21 mouse cellular contexts compared by ENCODE assay signal in the genomic region with DNA sequence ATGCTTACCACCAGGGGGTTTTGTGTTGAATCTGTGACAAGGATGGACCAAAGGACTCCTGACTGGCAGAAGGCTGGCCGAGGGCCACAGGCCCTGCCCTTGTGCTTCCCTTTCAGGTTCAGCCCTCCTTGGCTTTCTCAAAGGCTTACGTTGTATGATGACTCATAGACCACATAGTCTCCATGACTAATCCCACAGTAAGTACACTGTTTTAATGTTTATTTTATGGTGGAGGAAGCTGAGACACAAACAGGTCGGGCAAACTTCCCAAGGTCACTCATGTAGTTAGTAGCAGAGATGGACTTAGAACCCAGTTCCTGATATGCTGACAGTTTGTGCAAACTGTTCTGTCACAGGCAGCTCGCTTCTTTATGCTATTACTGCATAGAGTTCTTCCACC. TPM values are rescaled to one million over a fixed set of nuclear protein-coding genes. Genes with fewer than 3 reads are reported as not detected.
DNase-seq lines count a peak whose midpoint lies in the region; ATAC-seq and TF ChIP-seq lines count a peak whose summit lies in the region.
"Had no signal": no experiment of that assay in that cellular context is flagged by ENCODE, and none has a peak within 500 bp of the region (broad histone marks: within the 10 kb centered on the region; RNA-seq: fewer than 3 reads in every experiment).

No protein-coding gene starts in this region.

- H3K4me3 ChIP-seq in layer of hippocampus, adult 2 months, result no peak overlapping the region
- H3K4me3 ChIP-seq in liver, postnatal 0 days (ENCODE audit: low read depth, low read length), result no peak overlapping the region
- H3K4me3 ChIP-seq: embryonic facial prominence, embryonic 13.5 days; forebrain, embryonic 12.5 days; heart, embryonic 10.5 days; limb, embryonic 15.5 days; neural tube, embryonic 13.5 days had no signal

- no peaks in the 10 kb centered on the region for H3K9me3 ChIP-seq in liver, postnatal 0 days (ENCODE audit: low read length)
- H3K9me3 ChIP-seq: embryonic facial prominence, embryonic 13.5 days; forebrain, embryonic 12.5 days; heart, embryonic 10.5 days; limb, embryonic 15.5 days; neural tube, embryonic 13.5 days had no signal

- no peak overlapping the region for H3K27ac ChIP-seq in layer of hippocampus, adult 2 months
- H3K27ac ChIP-seq in liver, postnatal 0 days (ENCODE audit: low read depth), result no peak overlapping the region
- H3K27ac ChIP-seq: embryonic facial prominence, embryonic 13.5 days; forebrain, embryonic 12.5 days; heart, embryonic 10.5 days; limb, embryonic 15.5 days; neural tube, embryonic 13.5 days had no signal

- H3K27me3 ChIP-seq in liver, postnatal 0 days (ENCODE audit: insufficient read depth, low read length), result no peaks in the 10 kb centered on the region
- H3K27me3 ChIP-seq: embryonic facial prominence, embryonic 13.5 days; forebrain, embryonic 12.5 days; limb, embryonic 15.5 days; neural tube, embryonic 13.5 days had no signal

- H3K4me2 ChIP-seq in liver, postnatal 0 days (ENCODE audit: low read depth, low read length), result no peak overlapping the region
- H3K4me2 ChIP-seq: embryonic facial prominence, embryonic 13.5 days; forebrain, embryonic 12.5 days; limb, embryonic 15.5 days; neural tube, embryonic 13.5 days had no signal

- DNase-seq in layer of hippocampus, adult 2 months (ENCODE audit: low spot score in 2 of 2), result no peak
- no peak for DNase-seq in layer of hippocampus, adult 8-10 months (ENCODE audit: low spot score in 2 of 2)
- DNase-seq in 416B (ENCODE audit: low read depth) (peak; percentile 91), NIH3T3 (ENCODE audit: low read depth) (peak; percentile 38)
- peak; percentile 33 for DNase-seq in liver, postnatal 0 days
- DNase-seq in left cerebral cortex, postnatal 10 days (ENCODE audit: extremely low spot score in 1 of 2, low spot score in 2 of 2), result no peak
- no peak for DNase-seq in left cerebral cortex, adult 18-20 months (ENCODE audit: low spot score in 2 of 2)
- DNase-seq: thymus, adult 2 months had no signal

- TF ChIP-seq EP300 in liver, postnatal 0 days (IDR thresholded peaks at IDR 0.05; ENCODE audit: low read depth), result no peak

- no peaks in the 10 kb centered on the region for H3K4me1 ChIP-seq in liver, postnatal 0 days (ENCODE audit: insufficient read depth)
- H3K4me1 ChIP-seq: embryonic facial prominence, embryonic 13.5 days; forebrain, embryonic 12.5 days; heart, embryonic 10.5 days; limb, embryonic 15.5 days; neural tube, embryonic 13.5 days had no signal

- H3K36me3 ChIP-seq in liver, postnatal 0 days (replicated peaks; ENCODE audit: insufficient read depth, low read length), result no peaks in the 10 kb centered on the region
- H3K36me3 ChIP-seq: embryonic facial prominence, embryonic 13.5 days; forebrain, embryonic 12.5 days; heart, embryonic 10.5 days; limb, embryonic 15.5 days; neural tube, embryonic 13.5 days had no signal

- TF ChIP-seq CTCF in layer of hippocampus, adult 2 months (conservative IDR thresholded peaks at IDR 0.05), result 0 out of 2 replicates have a peak, but pooled peaks have one; percentile 15
- peak; percentile 21; the same call in 1 of the 2 replicates for TF ChIP-seq CTCF in liver, postnatal 0 days (IDR thresholded peaks at IDR 0.05; ENCODE audit: low read depth)

- ATAC-seq in liver, postnatal 0 days, result peak; percentile 93
- ATAC-seq: activated CD4-positive, CD25-positive, alpha-beta regulatory T cell, adult 4 months had no signal

- 46% methylated on average over 4 of the region's 4 CpGs for WGBS in liver, postnatal 0 days (ENCODE audit: insufficient replicate concordance)

- no peak overlapping the region for H3K9ac ChIP-seq in liver, postnatal 0 days (replicated peaks)
- H3K9ac ChIP-seq: embryonic facial prominence, embryonic 13.5 days; forebrain, embryonic 12.5 days; limb, embryonic 15.5 days; neural tube, embryonic 13.5 days had no signal

- intact Hi-C loops in left cerebral cortex, postnatal 10 days (cut with DNase I), result no loop called here

RNA-seq across cellular contexts. Expression of a gene that starts 3.0 kb away (rescaled TPM):
- not detected for total RNA-seq in layer of hippocampus, adult 2 months (2021)
- not detected for total RNA-seq in layer of hippocampus, adult 8-10 months (2022)
- polyA plus RNA-seq in liver, postnatal 0 days (2015; fragmentation: Nextera tagmentation; extraction: Ambion mirVana), result not detected in 2 replicates
- total RNA-seq in left cerebral cortex, postnatal 10 days (2021), result not detected
- not detected for total RNA-seq in left cerebral cortex, adult 18-20 months (2021)
- total RNA-seq: gastrocnemius, adult 8-10 months; hematopoietic stem cell, adult 5-6 weeks; layer of hippocampus, postnatal 25 days; megakaryocyte, adult 5-6 weeks; midbrain, postnatal 0 days had no signal
- polyA plus RNA-seq: activated CD4-positive, CD25-positive, alpha-beta regulatory T cell, adult 4 months; embryonic facial prominence, embryonic 13.5 days; forebrain, embryonic 12.5 days; heart, embryonic 10.5 days; kidney, embryonic 14.5 days; limb, embryonic 15.5 days; midbrain, postnatal 0 days; neural tube, embryonic 13.5 days; spleen, adult 2 months; thymus, adult 2 months had no signal

RNA-seq across cellular contexts. Expression of a gene that starts 17.9 kb away (rescaled TPM):
- total RNA-seq in layer of hippocampus, adult 2 months (2021), result not detected
- not detected for total RNA-seq in layer of hippocampus, adult 8-10 months (2022)
- polyA plus RNA-seq in liver, postnatal 0 days (2015; fragmentation: Nextera tagmentation; extraction: Ambion mirVana), result not detected in 2 replicates
- total RNA-seq in left cerebral cortex, postnatal 10 days (2021), result not detected
- total RNA-seq in left cerebral cortex, adult 18-20 months (2021), result not detected
- total RNA-seq: gastrocnemius, adult 8-10 months; hematopoietic stem cell, adult 5-6 weeks; layer of hippocampus, postnatal 25 days; megakaryocyte, adult 5-6 weeks; midbrain, postnatal 0 days had no signal
- polyA plus RNA-seq: embryonic facial prominence, embryonic 13.5 days; forebrain, embryonic 12.5 days; heart, embryonic 10.5 days; kidney, embryonic 14.5 days; limb, embryonic 15.5 days; midbrain, postnatal 0 days; neural tube, embryonic 13.5 days; spleen, adult 2 months; thymus, adult 2 months had no signal

RNA-seq across cellular contexts. Expression of a gene that starts 39.3 kb away (rescaled TPM):
- total RNA-seq in layer of hippocampus, adult 2 months (2021), result not detected
- not detected for total RNA-seq in layer of hippocampus, adult 8-10 months (2022)
- polyA plus RNA-seq in liver, postnatal 0 days (2015; fragmentation: Nextera tagmentation; extraction: Ambion mirVana), result not detected in 2 replicates
- total RNA-seq in left cerebral cortex, postnatal 10 days (2021), result not detected
- total RNA-seq in left cerebral cortex, adult 18-20 months (2021), result not detected
- total RNA-seq: gastrocnemius, adult 8-10 months; hematopoietic stem cell, adult 5-6 weeks; layer of hippocampus, postnatal 25 days; megakaryocyte, adult 5-6 weeks; midbrain, postnatal 0 days had no signal
- polyA plus RNA-seq: activated CD4-positive, CD25-positive, alpha-beta regulatory T cell, adult 4 months; embryonic facial prominence, embryonic 13.5 days; forebrain, embryonic 12.5 days; heart, embryonic 10.5 days; kidney, embryonic 14.5 days; limb, embryonic 15.5 days; midbrain, postnatal 0 days; neural tube, embryonic 13.5 days; spleen, adult 2 months; thymus, adult 2 months had no signal

RNA-seq across cellular contexts. Expression of a gene that starts 40.7 kb away (rescaled TPM):
- total RNA-seq in layer of hippocampus, adult 2 months (2021), result not detected
- total RNA-seq in layer of hippocampus, adult 8-10 months (2022), result not detected
- polyA plus RNA-seq in liver, postnatal 0 days (2015; fragmentation: Nextera tagmentation; extraction: Ambion mirVana), result not detected in 2 replicates
- total RNA-seq in left cerebral cortex, postnatal 10 days (2021), result not detected
- total RNA-seq in left cerebral cortex, adult 18-20 months (2021), result not detected
- total RNA-seq: gastrocnemius, adult 8-10 months; hematopoietic stem cell, adult 5-6 weeks; layer of hippocampus, postnatal 25 days; megakaryocyte, adult 5-6 weeks; midbrain, postnatal 0 days had no signal
- polyA plus RNA-seq: activated CD4-positive, CD25-positive, alpha-beta regulatory T cell, adult 4 months; embryonic facial prominence, embryonic 13.5 days; forebrain, embryonic 12.5 days; heart, embryonic 10.5 days; kidney, embryonic 14.5 days; midbrain, postnatal 0 days; neural tube, embryonic 13.5 days; spleen, adult 2 months; thymus, adult 2 months had no signal

RNA-seq across cellular contexts. Expression of a gene that starts 47.9 kb away (rescaled TPM):
- not detected for total RNA-seq in layer of hippocampus, adult 2 months (2021)
- total RNA-seq in layer of hippocampus, adult 8-10 months (2022), result not detected
- polyA plus RNA-seq in liver, postnatal 0 days (2015; fragmentation: Nextera tagmentation; extraction: Ambion mirVana), result not detected in 2 replicates
- not detected for total RNA-seq in left cerebral cortex, postnatal 10 days (2021)
- total RNA-seq in left cerebral cortex, adult 18-20 months (2021), result not detected
- total RNA-seq: gastrocnemius, adult 8-10 months; hematopoietic stem cell, adult 5-6 weeks; layer of hippocampus, postnatal 25 days; megakaryocyte, adult 5-6 weeks; midbrain, postnatal 0 days had no signal
- polyA plus RNA-seq: activated CD4-positive, CD25-positive, alpha-beta regulatory T cell, adult 4 months; embryonic facial prominence, embryonic 13.5 days; forebrain, embryonic 12.5 days; heart, embryonic 10.5 days; kidney, embryonic 14.5 days; midbrain, postnatal 0 days; neural tube, embryonic 13.5 days; spleen, adult 2 months; thymus, adult 2 months had no signal

Comparison
In these comparisons a context has a peak if more than half of its experiments do, and no peak if none do; other contexts are left out.
1. DNase-seq: peak in 416B (single experiment), NIH3T3 (single experiment) and liver, postnatal 0 days (single experiment); none in layer of hippocampus, adult 2 months (0 of 2), layer of hippocampus, adult 8-10 months (0 of 2), left cerebral cortex, postnatal 10 days (0 of 2) and left cerebral cortex, adult 18-20 months (0 of 2).